Mouse (Mus musculus) CH12.LX (cell line): Measurements from ENCODE around the gene Dnajc5. TPM values are rescaled to one million over a fixed set of nuclear protein-coding genes. Genes with fewer than 3 reads are reported as not detected.

ENCODE experiments used
- DNase-seq: peaks from one replicate; pipeline ENCODE4 v3.0.0-alpha.2; 2013; ENCODE audit errors: extremely low read depth
- H3K27ac ChIP-seq: 2 replicates; pipeline ENCODE4 v1.5.1; 2012; ENCODE audit warnings: low read depth, mild to moderate bottlenecking, control low read depth, moderate library complexity; ENCODE audit not compliant: insufficient read depth
- H3K27me3 ChIP-seq: replicated peaks from 2 replicates; pipeline ENCODE3; 2012; ENCODE audit warnings: inconsistent platforms
- H3K36me3 ChIP-seq, 2 experiments: replicated peaks in 1 of 2; 2 replicates each; pipeline versions ENCODE3 to v1.6.1; 2012; ENCODE audit warnings: inconsistent platforms in 1 of 2, low read length in 1 of 2, mild to moderate bottlenecking in 1 of 2, mixed read lengths in 1 of 2, moderate library complexity in 1 of 2; ENCODE audit not compliant: control insufficient read depth in 1 of 2, insufficient read depth in 1 of 2
- H3K4me1 ChIP-seq, 2 experiments: 2 replicates each; pipeline ENCODE4 v1.6.1; 2012; ENCODE audit warnings: inconsistent platforms in 1 of 2, moderate library complexity in 1 of 2; ENCODE audit not compliant: insufficient read depth in 2 of 2, control insufficient read depth in 1 of 2
- H3K4me2 ChIP-seq: 2 replicates; pipeline ENCODE4 v1.6.1; 2012; ENCODE audit warnings: low read depth, mild to moderate bottlenecking, control low read depth; ENCODE audit not compliant: poor library complexity, insufficient read depth, severe bottlenecking
- H3K4me3 ChIP-seq, 3 experiments: fragments of 150-350 bp in 1 of 3; sonication (generic) in 1 of 3; replicated peaks in 1 of 3; 2 replicates each; pipeline versions ENCODE3 to v1.5.1; 2011 to 2012; ENCODE audit warnings: low read depth in 2 of 3, low read length in 2 of 3, mild to moderate bottlenecking in 2 of 3, moderate library complexity in 2 of 3, control low read depth in 1 of 3, improper control_type of control experiment in 1 of 3, inconsistent platforms in 1 of 3, mixed read lengths in 1 of 3; ENCODE audit not compliant: poor library complexity in 1 of 3
- H3K79me2 ChIP-seq: replicated peaks from 2 replicates; pipeline ENCODE4 v1.6.1; 2012; ENCODE audit warnings: mild to moderate bottlenecking, moderate library complexity; ENCODE audit not compliant: control insufficient read depth, poor library complexity, insufficient read depth, severe bottlenecking; ENCODE audit errors: extremely low read depth
- H3K9ac ChIP-seq: 2 replicates; pipeline ENCODE4 v1.6.1; 2012; ENCODE audit warnings: low read depth, mild to moderate bottlenecking, control low read depth, moderate library complexity; ENCODE audit not compliant: insufficient read depth
- H3K9me3 ChIP-seq: replicated peaks from 2 replicates; pipeline ENCODE3; 2012; ENCODE audit warnings: low read length, inconsistent platforms, mixed read lengths
- CHD1 ChIP-seq: IDR thresholded peaks from 2 replicates; pipeline ENCODE4 v1.6.1; 2012; ENCODE audit warnings: low read depth, low read length, improper control_type of control experiment, inconsistent platforms
- CHD2 ChIP-seq: IDR thresholded peaks from 2 replicates; pipeline ENCODE4 v1.6.1; 2011; ENCODE audit warnings: low read length, improper control_type of control experiment
- CTCF ChIP-seq, 2 experiments: IDR thresholded peaks in 1 of 2; conservative IDR thresholded peaks in 1 of 2; 2 replicates each; pipeline ENCODE4 v1.5.1; 2011 to 2012; ENCODE audit warnings: low read depth in 2 of 2, low read length in 2 of 2, improper control_type of control experiment in 1 of 2, inconsistent platforms in 1 of 2, mild to moderate bottlenecking in 1 of 2, moderate library complexity in 1 of 2
- ELF1 ChIP-seq: IDR thresholded peaks from 2 replicates; pipeline ENCODE4 v1.6.1; 2014; ENCODE audit warnings: low read depth, mild to moderate bottlenecking, inconsistent platforms, low read length, improper control_type of control experiment
- GABPA ChIP-seq: IDR thresholded peaks from 2 replicates; pipeline ENCODE4 v1.6.1; 2012; ENCODE audit warnings: low read depth, low read length, improper control_type of control experiment, inconsistent platforms; ENCODE audit not compliant: insufficient replicate concordance
- JUND ChIP-seq: conservative IDR thresholded peaks from 2 replicates; pipeline ENCODE4 v1.6.1; 2011; ENCODE audit warnings: low read depth, low read length, improper control_type of control experiment
- KAT2A ChIP-seq: IDR thresholded peaks from 2 replicates; pipeline ENCODE4 v1.6.1; 2012; ENCODE audit warnings: low read length, improper control_type of control experiment, inconsistent platforms; ENCODE audit not compliant: insufficient replicate concordance
- MXI1 ChIP-seq: IDR thresholded peaks from 2 replicates; pipeline ENCODE4 v1.6.1; 2011; ENCODE audit warnings: mild to moderate bottlenecking, low read depth, low read length, improper control_type of control experiment
- NELFE ChIP-seq: IDR thresholded peaks from 2 replicates; pipeline ENCODE4 v1.6.1; 2011; ENCODE audit warnings: low read depth, low read length, improper control_type of control experiment
- PAX5 ChIP-seq: IDR thresholded peaks from 2 replicates; pipeline ENCODE4 v1.6.1; 2012; ENCODE audit warnings: low read length, inconsistent platforms, mixed read lengths
- POLR2AphosphoS2 ChIP-seq: IDR thresholded peaks from 2 replicates; pipeline ENCODE4 v1.6.1; 2011; ENCODE audit warnings: low read depth, low read length, improper control_type of control experiment
- RAD21 ChIP-seq: IDR thresholded peaks from 2 replicates; pipeline ENCODE4 v1.6.1; 2011; ENCODE audit warnings: low read depth, mild to moderate bottlenecking, low read length, improper control_type of control experiment, moderate library complexity
- SIN3A ChIP-seq: IDR thresholded peaks from 2 replicates; pipeline ENCODE4 v1.6.1; 2012; ENCODE audit warnings: low read length, improper control_type of control experiment, inconsistent platforms
- SMC3 ChIP-seq: IDR thresholded peaks from 2 replicates; pipeline ENCODE4 v1.6.1; 2011; ENCODE audit warnings: low read depth, low read length, improper control_type of control experiment
- TCF12 ChIP-seq: IDR thresholded peaks from 2 replicates; pipeline ENCODE4 v1.6.1; 2014; ENCODE audit warnings: low read depth, mild to moderate bottlenecking, inconsistent platforms, low read length, improper control_type of control experiment
- ZC3H11A ChIP-seq: IDR thresholded peaks from 2 replicates; pipeline ENCODE4 v1.6.1; 2012; ENCODE audit warnings: low read depth, mild to moderate bottlenecking, inconsistent platforms, low read length, improper control_type of control experiment
- dilution Hi-C: fragments of 300-500 bp; cut with MboI; formaldehyde crosslinking; loops from 2 replicates; pipeline ENCODE4 v1.14.3; 2020; ENCODE audit warnings: low sequenced_read_pairs; ENCODE audit not compliant: extremely low pct_unique_long_range_greater_than_20kb, extremely low pct_ligation_motif_present
- in situ Hi-C: fragments of 300-500 bp; cut with MboI; formaldehyde crosslinking; loops from 3 replicates; pipeline ENCODE4 v1.14.3; 2019; ENCODE audit warnings: low sequenced_read_pairs, low pct_ligation_motif_present, low pct_unique_long_range_greater_than_20kb, mixed read lengths
- polyA plus RNA-seq: library from polyadenylated mRNA; unstranded; fragments of >175 nt; gene quantifications from 2 replicates; pipeline ENCODE4 v1.2.1, GENCODE M21; 2012; ENCODE audit warnings: low read depth; ENCODE audit not compliant: insufficient read length
- total RNA-seq, 2 experiments: library from RNA; depleted of rRNA; stranded (reverse); fragments of 300-350 nt in 1 of 2; fragments of >200 nt in 1 of 2; gene quantifications; 2 replicates each; pipeline ENCODE4 v1.2.3; 2012 to 2014

The Dnajc5 gene
- total and polyA plus RNA-seq, 3 experiments: 51.1 to 54.6 (median 54.5) TPM

DNA sequence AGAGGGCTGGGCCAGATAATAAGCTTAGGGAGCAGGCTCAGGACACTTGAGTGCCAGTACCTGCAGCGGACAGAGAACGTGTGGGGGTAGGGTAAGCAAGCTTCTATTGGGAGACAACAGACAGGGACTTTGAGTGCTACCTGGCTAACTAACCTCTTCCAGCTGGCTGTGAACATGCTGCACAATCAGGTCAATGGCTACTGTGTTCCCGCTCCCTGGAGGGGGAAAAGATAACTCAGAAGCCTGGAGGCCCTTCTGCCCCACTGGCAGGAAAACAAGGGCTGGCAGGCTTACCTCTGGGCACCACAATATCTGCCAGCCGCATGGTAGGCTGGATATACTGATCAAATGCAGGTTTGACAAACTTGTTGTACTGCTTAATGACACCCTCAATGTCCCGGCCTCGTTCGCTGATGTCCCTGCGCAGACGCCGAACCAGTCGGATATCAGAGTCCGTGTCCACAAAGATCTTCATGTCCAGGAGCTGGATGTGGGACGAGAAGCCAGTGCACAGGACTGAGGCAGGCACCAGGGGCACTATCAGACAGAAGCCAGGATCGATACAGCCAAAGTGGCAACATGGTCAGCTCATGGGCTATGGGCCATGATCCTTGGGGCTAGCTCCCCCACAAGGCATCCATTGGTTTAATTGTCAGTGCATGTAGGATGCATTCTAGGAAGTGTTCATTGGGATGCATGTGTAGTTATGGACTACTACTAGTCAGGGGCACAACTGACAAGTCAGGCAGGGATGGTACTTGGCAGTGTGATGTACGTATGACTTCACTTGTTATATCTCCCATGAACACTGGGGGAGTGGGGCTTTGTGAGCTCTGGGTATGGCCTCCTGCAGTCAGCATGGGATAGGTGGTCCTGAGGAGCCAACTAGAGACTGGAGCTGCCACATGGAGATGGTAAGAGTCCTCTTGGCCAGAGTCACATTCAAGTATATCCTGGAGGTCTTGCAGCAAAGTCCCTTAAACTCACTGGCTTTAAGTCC lies 52.9 kb downstream of the Dnajc5 start:
- Histone ChIP-seq H3K79me2 (no peaks in the 10 kb centered on the region), H3K9me3 (no peaks in the 10 kb centered on the region), H3K9ac (no peak overlapping the region), H3K36me3 (peaks cover 46 to 76% of the 10 kb centered on the region in 2 experiments), H3K27me3 (no peaks in the 10 kb centered on the region), H3K4me2 (no peak overlapping the region), H3K27ac (no peak overlapping the region), H3K4me1 (peaks cover 0 to 7% of the 10 kb centered on the region in 2 experiments; a peak in 2 of 4 replicates), H3K4me3 (no peak overlapping the region)
- DNase-seq: no peak
- in situ Hi-C loops: no loop called here
- dilution Hi-C loops: no loop called here
- TF ChIP-seq ZC3H11A (no peak), SIN3A (no peak), GABPA (no peak), CHD1 (no peak), CTCF (conservative IDR thresholded peaks at IDR 0.05 in 1 of 2, IDR thresholded peaks at IDR 0.05 in 1 of 2; ENCODE audit: low read depth in 2 of 2, low read length in 2 of 2) (no peak)
- TF ChIP-seq, all 38 proteins: peak for 0

GRCm38 (mm10) chr2:181573961-181574360 lies 53.7 kb downstream of the Dnajc5 start:
- dilution Hi-C loops: no loop called here
- H3K4me3 ChIP-seq: no peak overlapping the region
- no peaks in the 10 kb centered on the region for H3K27me3 ChIP-seq
- in situ Hi-C loops: no loop called here
- no peak overlapping the region for H3K4me2 ChIP-seq
- no peak overlapping the region for H3K9ac ChIP-seq
- no peak for DNase-seq
- no peaks in the 10 kb centered on the region for H3K79me2 ChIP-seq
- no peak overlapping the region for H3K27ac ChIP-seq
- TF ChIP-seq TCF12: no peak
- no peak for TF ChIP-seq JUND
- no peak for TF ChIP-seq ELF1
- no peak for TF ChIP-seq RAD21
- no peak for TF ChIP-seq POLR2AphosphoS2
- TF ChIP-seq CHD2: no peak
- no peak for TF ChIP-seq SMC3
- TF ChIP-seq SIN3A: no peak
- no peak for TF ChIP-seq NELFE
- no peak for TF ChIP-seq MXI1
- TF ChIP-seq KAT2A: no peak
- no peak for TF ChIP-seq PAX5
- no peaks in the 10 kb centered on the region for H3K9me3 ChIP-seq
- H3K4me1 ChIP-seq: peaks cover 0 to 3% of the 10 kb centered on the region in 2 experiments; a peak in 1 of 4 replicates
- peaks cover 46 to 76% of the 10 kb centered on the region in 2 experiments for H3K36me3 ChIP-seq
